18 mouse cellular contexts compared by ENCODE assay signal in the genomic region with DNA sequence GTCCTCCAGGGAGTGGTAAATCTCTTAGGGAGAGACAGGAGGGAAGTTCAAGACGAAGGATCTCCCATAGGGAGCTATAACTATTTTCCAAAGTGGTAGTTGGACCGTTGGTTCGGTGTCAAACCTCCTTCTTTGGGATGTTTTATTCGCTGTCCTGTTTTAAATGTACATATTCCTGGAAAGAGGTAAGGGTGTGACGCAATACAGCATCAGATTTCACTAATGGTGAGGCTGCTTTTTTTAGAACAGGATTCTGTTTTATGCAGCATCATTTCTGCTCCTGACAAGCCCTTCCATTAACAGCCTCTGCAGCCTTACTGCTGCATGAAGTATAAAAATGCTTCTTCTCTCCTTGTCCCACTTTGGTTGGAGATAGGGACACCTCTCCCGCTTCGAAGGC.
"Had no signal": no experiment of that assay in that cellular context is flagged by ENCODE, and none has a peak within 500 bp of the region (broad histone marks: within the 10 kb centered on the region; RNA-seq: fewer than 3 reads in every experiment).

No protein-coding gene starts in this region.

- H3K27ac ChIP-seq: lung, embryonic 15.5 days; macrophage; midbrain, embryonic 13.5 days; midbrain, embryonic 15.5 days; neural tube, embryonic 13.5 days; neural tube, embryonic 15.5 days had no signal

- DNase-seq: lung, adult 2 months; lung, postnatal 14 days; lung, postnatal 36 days; retina, postnatal 1 day; right cerebral cortex, adult 18-20 months; right cerebral cortex, postnatal 25 days; right cerebral cortex, postnatal 4 days; spleen, adult 18-20 months; thymus, adult 18-20 months; thymus, postnatal 14 days; thymus, postnatal 36 days had no signal

- H3K4me3 ChIP-seq: lung, embryonic 15.5 days; megakaryocyte, embryonic 14.5 days; midbrain, embryonic 13.5 days; midbrain, embryonic 15.5 days; neural tube, embryonic 13.5 days; neural tube, embryonic 15.5 days had no signal
